Mouse (Mus musculus) midbrain, embryonic 11.5 days (tissue): ENCODE data around the gene Kif27. TPM values are rescaled to one million over a fixed set of nuclear protein-coding genes. Genes with fewer than 3 reads are reported as not detected.

ENCODE experiments used
- ATAC-seq: fragments of 200-750 bp; cut with Nextera tagmentation; 2 replicates; pipeline ENCODE4 v1.8.0; 2017; ENCODE audit warnings: moderate TSS enrichment, moderate library complexity; ENCODE audit not compliant: low FRiP score
- DNase-seq: peaks from one replicate; pipeline ENCODE4 v3.0.0; 2015; ENCODE audit warnings: low spot score; ENCODE audit errors: missing footprints
- H3K27ac ChIP-seq: fragments of 300-500 bp; sonication (generic); 2 replicates; pipeline ENCODE4 v1.5.1; 2014; ENCODE audit warnings: low read depth, low read length
- H3K27me3 ChIP-seq: fragments of 300-500 bp; sonication (generic); 2 replicates; pipeline ENCODE4 v1.6.1; 2014; ENCODE audit warnings: mild to moderate bottlenecking, low read length, moderate library complexity, mixed read lengths; ENCODE audit not compliant: control insufficient read depth, insufficient read depth
- H3K36me3 ChIP-seq: fragments of 300-500 bp; sonication (generic); 2 replicates; pipeline ENCODE4 v1.6.1; 2014; ENCODE audit warnings: mild to moderate bottlenecking, low read length, moderate library complexity, mixed read lengths; ENCODE audit not compliant: control insufficient read depth, insufficient read depth
- H3K4me1 ChIP-seq: fragments of 300-500 bp; sonication (generic); 2 replicates; pipeline ENCODE4 v1.6.1; 2014; ENCODE audit warnings: low read length; ENCODE audit not compliant: control insufficient read depth, insufficient read depth
- H3K4me2 ChIP-seq: fragments of 300-500 bp; sonication (generic); 2 replicates; pipeline ENCODE4 v1.6.1; 2014; ENCODE audit warnings: mild to moderate bottlenecking, moderate library complexity
- H3K4me3 ChIP-seq: fragments of 300-500 bp; sonication (generic); 2 replicates; pipeline ENCODE4 v1.5.1; 2014; ENCODE audit warnings: low read depth, low read length
- H3K9ac ChIP-seq: fragments of 300-500 bp; sonication (generic); 2 replicates; pipeline ENCODE4 v1.6.1; 2014; ENCODE audit warnings: low read length
- H3K9me3 ChIP-seq: fragments of 300-500 bp; sonication (generic); 2 replicates; pipeline ENCODE4 v1.6.1; 2016; ENCODE audit warnings: low read length; ENCODE audit not compliant: control insufficient read depth
- WGBS: fragments of 180-500 bp; shearing (Covaris S2); extraction: QIAGEN DNeasy Blood & Tissue Kit; methylation state at CpG from one replicate; pipeline ENCODE4 v1.1.7; 2014; 5-methylcytosine and 5-hydroxymethylcytosine counted together
- microRNA counts: library from miRNA; unstranded; fragments of <30 nt; microRNA quantifications from one replicate; lab custom pipeline; 2015
- microRNA-seq: library from miRNA; unstranded; fragments of <30 nt; microRNA quantifications from one replicate; pipeline ENCODE4, GENCODE M21; 2017
- polyA plus RNA-seq: library from polyadenylated mRNA; unstranded; fragments of >200 nt; fragmentation: Nextera tagmentation; extraction: Ambion mirVana; gene quantifications from 2 replicates; pipeline ENCODE4 v1.2.1, GENCODE M21; 2014

Kif27 gene
- polyA plus RNA-seq, 1 experiment from 2014 or later, result 1.1 TPM

DNA sequence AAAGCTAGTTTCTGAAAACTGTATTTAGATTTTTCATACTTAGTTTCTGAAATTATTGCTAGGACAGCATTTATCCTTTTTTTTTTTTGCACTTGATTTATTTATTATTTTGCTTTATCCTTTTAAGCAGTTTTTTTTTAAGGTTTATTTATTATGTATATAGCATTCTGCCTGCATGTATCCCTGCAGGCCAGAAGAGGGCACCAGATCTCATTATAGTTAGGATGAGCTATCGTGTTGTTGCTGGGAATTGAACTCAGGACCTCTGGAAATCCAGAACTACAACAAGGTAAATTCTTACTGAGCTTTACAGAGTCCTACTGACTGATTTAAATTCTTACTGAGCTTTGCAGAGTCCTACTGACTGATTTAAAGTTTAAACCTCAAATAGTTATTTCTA lies 105.7 kb downstream of the Kif27 start:
- 84% methylated on average over 1 of the region's 1 CpGs for WGBS

GRCm38 (mm10) chr13:58248957-58249356 lies 110.0 kb downstream of the Kif27 start:
- Histone ChIP-seq H3K4me2 (no peak overlapping the region), H3K36me3 (peaks cover 2% of the 10 kb centered on the region; the same call in 1 of the 2 replicates), H3K27me3 (no peaks in the 10 kb centered on the region), H3K9ac (no peak overlapping the region), H3K27ac (no peak overlapping the region), H3K4me1 (no peaks in the 10 kb centered on the region), H3K9me3 (no peaks in the 10 kb centered on the region), H3K4me3 (no peak overlapping the region)
- 94% methylated on average over 5 of the region's 5 CpGs for WGBS
- no peak for DNase-seq
- ATAC-seq, result no peak

More for the DNA sequence above, 105.7 kb downstream of the Kif27 start:
- DNase-seq (no peak), ATAC-seq (no peak)
- no peak overlapping the region for H3K4me2 ChIP-seq
- H3K27ac ChIP-seq, result no peak overlapping the region
- H3K9ac ChIP-seq, result no peak overlapping the region
- H3K4me1 ChIP-seq, result no peaks in the 10 kb centered on the region
- no peaks in the 10 kb centered on the region for H3K9me3 ChIP-seq
- no peaks in the 10 kb centered on the region for H3K27me3 ChIP-seq
- H3K36me3 ChIP-seq, result peaks cover 4% of the 10 kb centered on the region; the same call in 1 of the 2 replicates
- H3K4me3 ChIP-seq, result no peak overlapping the region

MicroRNAs encoded within 50 kb of the gene (microRNA counts, 519-probe panel; counts per million panel counts)
- microRNA mmu-miR-7a (lab: Ali Mortazavi, UCI), result 3,123 counts per million, percentile 14 among the panel's probes with 10 or more counts

Small RNA genes within 50 kb of the gene (microRNA-seq; reads per million reads assigned to microRNA genes)
- gene Mir6369 (not detected), gene Mir7-1 (384 reads per million, percentile 69 among the genes with 10 or more reads in this experiment)

Other genes with a start within 250 kb of the Kif27 start
- gene Klhl3, start 245.5 kb downstream of the Kif27 start, polyA plus RNA-seq, result 2.6 and 3.2 TPM in 2 replicates
- 60.0 and 63.3 TPM in 2 replicates for gene Hnrnpa0, start 230.6 kb downstream of the Kif27 start, polyA plus RNA-seq
- 59.1 and 63.1 TPM in 2 replicates for gene Idnk, start 201.5 kb downstream of the Kif27 start, polyA plus RNA-seq
- 150 and 155 TPM in 2 replicates for gene Ubqln1, start 143.5 kb downstream of the Kif27 start, polyA plus RNA-seq
- 40.8 and 45.5 TPM in 2 replicates for gene Gkap1, start 83.4 kb downstream of the Kif27 start, polyA plus RNA-seq
- 31.1 and 34.9 TPM in 2 replicates for gene 2210016F16Rik, start 26.1 kb upstream of the Kif27 start, polyA plus RNA-seq
- 34.1 and 36.6 TPM in 2 replicates for gene Rmi1, start 43.1 kb upstream of the Kif27 start, polyA plus RNA-seq
- gene Hnrnpk, start 44.2 kb upstream of the Kif27 start, polyA plus RNA-seq, result 2,649 and 2,712 TPM in 2 replicates